Mouse (Mus musculus) limb, embryonic 10.5 days (tissue): ENCODE results near the gene 6030468B19Rik. TPM values are rescaled to one million over a fixed set of nuclear protein-coding genes. Genes with fewer than 3 reads are reported as not detected.

Source experiments
- DNase-seq: peaks from one replicate; pipeline ENCODE4 v3.0.0-alpha.2; 2017; ENCODE audit warnings: low spot score
- H3K27ac ChIP-seq: fragments of 300-500 bp; sonication (generic); 2 replicates; pipeline ENCODE4 v1.5.1; 2016; ENCODE audit warnings: mild to moderate bottlenecking
- H3K27me3 ChIP-seq: fragments of 300-500 bp; sonication (generic); 2 replicates; pipeline ENCODE4 v1.6.1; 2016; ENCODE audit warnings: low read depth, mild to moderate bottlenecking; ENCODE audit not compliant: poor library complexity, severe bottlenecking
- H3K36me3 ChIP-seq: fragments of 300-500 bp; sonication (generic); 2 replicates; pipeline ENCODE4 v1.6.1; 2016; ENCODE audit warnings: mild to moderate bottlenecking, moderate library complexity
- H3K4me1 ChIP-seq: fragments of 300-500 bp; sonication (generic); 2 replicates; pipeline ENCODE4 v1.6.1; 2016
- H3K4me3 ChIP-seq: fragments of 300-500 bp; sonication (generic); 2 replicates; pipeline ENCODE4 v1.5.1; 2016; ENCODE audit warnings: mild to moderate bottlenecking, moderate library complexity
- H3K9me3 ChIP-seq: fragments of 300-500 bp; sonication (generic); replicated peaks from 2 replicates; pipeline ENCODE4 v1.6.1; 2016; ENCODE audit warnings: mild to moderate bottlenecking
- WGBS: fragments of 180-500 bp; shearing (Covaris S2); methylation state at CpG from one replicate; pipeline ENCODE4 v1.1.7; 2016; 5-methylcytosine and 5-hydroxymethylcytosine counted together
- polyA plus RNA-seq: library from polyadenylated mRNA; unstranded; fragments of >200 nt; fragmentation: Nextera tagmentation; extraction: Ambion mirVana; gene quantifications from 2 replicates; pipeline ENCODE4 v1.2.1, GENCODE M21; 2016

6030468B19Rik gene
- polyA plus RNA-seq, 1 experiment from 2014 or later: 1.6 TPM

DNA sequence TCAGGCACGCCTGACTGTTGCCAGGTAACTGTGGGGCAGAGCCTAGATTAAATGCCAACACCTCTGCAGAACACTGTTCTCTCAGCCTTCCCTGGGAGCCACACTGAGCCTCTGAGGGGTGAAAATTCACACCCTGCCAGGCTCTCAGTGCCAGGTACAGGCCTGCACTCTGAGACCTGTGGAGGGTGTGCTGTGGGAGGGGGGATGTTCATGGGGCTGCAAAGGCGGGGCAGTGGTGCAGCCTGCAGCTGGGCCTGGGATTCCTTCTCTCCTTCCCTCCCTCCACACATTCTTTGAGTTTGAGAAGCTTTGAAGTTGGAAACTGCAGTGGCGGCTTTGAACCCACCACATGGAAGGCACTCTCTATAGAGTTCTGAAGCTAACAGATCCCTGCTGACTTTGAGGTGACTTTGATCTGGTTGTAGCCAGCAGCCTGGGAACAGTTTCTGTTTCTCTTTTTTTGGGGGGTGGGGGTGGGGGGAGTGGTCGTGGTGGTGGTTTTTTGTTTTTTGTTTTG is 3.4 kb upstream of the 6030468B19Rik start:
- H3K9me3 ChIP-seq: no peaks in the 10 kb centered on the region
- H3K27me3 ChIP-seq: peaks cover 35% of the 10 kb centered on the region
- peaks cover 56% of the 10 kb centered on the region for H3K4me1 ChIP-seq
- WGBS: 35% methylated on average over 4 of the region's 4 CpGs
- DNase-seq: no peak
- H3K4me3 ChIP-seq: no peak overlapping the region
- H3K27ac ChIP-seq: peak overlapping the region; percentile 46; the same call in 1 of the 2 replicates
- H3K36me3 ChIP-seq: no peaks in the 10 kb centered on the region

- DNase-seq: no peak
- 32% methylated on average over 5 of the region's 5 CpGs for WGBS
- H3K27ac ChIP-seq: 0 out of 2 replicates have a peak overlapping the region, but pooled peaks have one; percentile 3
These were observed 506 bp upstream of the 6030468B19Rik start for GRCm38 (mm10) chr11:117796954-117797353.

DNA sequence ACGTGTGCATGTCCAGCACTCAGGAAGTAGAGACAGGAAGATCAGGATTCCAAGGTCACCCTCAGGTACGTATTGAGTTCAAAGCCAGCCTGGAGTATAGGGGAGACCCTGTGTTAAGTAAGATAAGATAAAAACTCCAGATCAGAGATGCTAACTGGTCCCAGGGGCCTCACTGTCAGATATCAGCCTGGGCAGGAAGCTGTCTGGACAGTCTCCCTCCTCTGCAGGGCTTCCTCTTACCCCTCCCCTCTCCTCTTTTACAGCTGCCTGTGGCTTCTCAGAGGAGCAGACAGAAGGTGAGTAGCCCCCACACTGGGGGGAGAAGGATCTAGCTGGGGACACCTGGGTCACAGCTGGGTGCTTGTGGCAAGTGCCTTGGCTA is 691 bp downstream of the 6030468B19Rik start:
- no peak overlapping the region for H3K27ac ChIP-seq
- peaks cover 6% of the 10 kb centered on the region for H3K27me3 ChIP-seq
- H3K9me3 ChIP-seq: no peaks in the 10 kb centered on the region
- WGBS: 40% methylated on average over 2 of the region's 2 CpGs
- DNase-seq: no peak
- peaks cover 41% of the 10 kb centered on the region for H3K4me1 ChIP-seq
- H3K36me3 ChIP-seq: no peaks in the 10 kb centered on the region
- H3K4me3 ChIP-seq: no peak overlapping the region

More at GRCm38 (mm10) chr11:117796954-117797353, 506 bp upstream of the 6030468B19Rik start:
- H3K9me3 ChIP-seq: no peaks in the 10 kb centered on the region
- peaks cover 11% of the 10 kb centered on the region for H3K27me3 ChIP-seq
- no peak overlapping the region for H3K4me3 ChIP-seq
- peaks cover 46% of the 10 kb centered on the region for H3K4me1 ChIP-seq
- H3K36me3 ChIP-seq: no peaks in the 10 kb centered on the region

DNA sequence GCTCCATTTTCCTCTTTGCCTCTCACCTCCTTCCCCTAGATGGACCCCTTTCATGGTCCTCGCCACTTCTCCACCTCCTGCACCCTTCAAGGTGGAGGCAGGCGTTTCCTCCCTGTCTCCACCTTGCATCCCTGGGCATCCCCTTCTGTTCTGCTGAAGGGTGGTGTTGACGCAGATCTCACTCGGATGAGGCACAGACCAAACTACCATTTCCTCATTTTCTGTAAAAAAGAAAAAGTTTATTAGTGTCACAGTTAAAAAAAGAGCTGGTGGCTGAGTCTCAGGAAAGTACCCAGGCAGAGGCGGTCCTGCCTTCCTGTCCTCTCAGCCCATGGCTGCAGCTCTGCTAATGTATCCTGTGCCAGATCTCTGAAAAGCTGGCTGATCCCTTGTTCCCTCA is 1.7 kb downstream of the 6030468B19Rik start:
- Histone ChIP-seq H3K4me3 (no peak overlapping the region), H3K27me3 (peaks cover 5% of the 10 kb centered on the region; the same call in 1 of the 2 replicates), H3K4me1 (peaks cover 39% of the 10 kb centered on the region), H3K27ac (peak overlapping the region; percentile 53; the same call in 1 of the 2 replicates), H3K9me3 (no peaks in the 10 kb centered on the region), H3K36me3 (no peaks in the 10 kb centered on the region)
- WGBS: 62% methylated on average over 5 of the region's 5 CpGs
- DNase-seq: no peak

- peaks cover 5% of the 10 kb centered on the region; the same call in 1 of the 2 replicates for H3K27me3 ChIP-seq
- H3K36me3 ChIP-seq: no peaks in the 10 kb centered on the region
- WGBS: 88% methylated on average over 7 of the region's 7 CpGs
- H3K4me3 ChIP-seq: no peak overlapping the region
- no peak for DNase-seq
- no peaks in the 10 kb centered on the region for H3K9me3 ChIP-seq
- no peak overlapping the region for H3K27ac ChIP-seq
- H3K4me1 ChIP-seq: peaks cover 33% of the 10 kb centered on the region
These were observed 2.6 kb downstream of the 6030468B19Rik start for GRCm38 (mm10) chr11:117800038-117800437.

DNA sequence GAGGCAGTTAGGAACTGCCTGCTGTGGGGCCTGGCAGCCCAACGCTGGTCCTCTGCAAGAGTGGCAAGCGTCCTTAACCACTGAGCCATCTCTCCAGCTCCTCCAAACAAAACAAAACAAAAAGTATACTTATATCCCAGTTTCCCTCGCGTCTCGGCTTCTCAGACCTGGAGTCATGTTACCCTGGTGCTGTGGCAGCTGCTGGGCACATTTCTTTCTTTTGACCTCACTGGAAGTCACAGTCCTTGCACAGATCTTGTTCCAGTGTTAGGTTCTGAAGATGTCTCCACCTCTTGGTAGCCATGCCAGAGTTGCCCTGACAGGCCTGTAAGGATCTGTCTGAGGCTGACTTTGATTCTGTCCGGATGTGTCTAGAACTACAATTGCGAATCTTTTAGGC is 4.2 kb downstream of the 6030468B19Rik start:
- WGBS: 76% methylated on average over 7 of the region's 7 CpGs
- H3K36me3 ChIP-seq: no peaks in the 10 kb centered on the region
- H3K4me3 ChIP-seq: no peak overlapping the region
- no peak for DNase-seq
- H3K27me3 ChIP-seq: peaks cover 5% of the 10 kb centered on the region; the same call in 1 of the 2 replicates
- H3K4me1 ChIP-seq: peaks cover 33% of the 10 kb centered on the region
- no peaks in the 10 kb centered on the region for H3K9me3 ChIP-seq
- 0 out of 2 replicates have a peak overlapping the region, but pooled peaks have one; percentile 5 for H3K27ac ChIP-seq

GRCm38 (mm10) chr11:117803166-117803688 is 5.8 kb downstream of the 6030468B19Rik start:
- no peak for DNase-seq
- H3K4me1 ChIP-seq: peaks cover 19% of the 10 kb centered on the region
- 0 out of 2 replicates have a peak overlapping the region, but pooled peaks have one; percentile 25 for H3K27ac ChIP-seq
- H3K27me3 ChIP-seq: no peaks in the 10 kb centered on the region
- H3K36me3 ChIP-seq: no peaks in the 10 kb centered on the region
- H3K4me3 ChIP-seq: no peak overlapping the region
- WGBS: 94% methylated on average over 3 of the region's 3 CpGs
- H3K9me3 ChIP-seq: no peaks in the 10 kb centered on the region

GRCm38 (mm10) chr11:117806781-117807180 is 9.3 kb downstream of the 6030468B19Rik start:
- Histone ChIP-seq H3K4me1 (peaks cover 33% of the 10 kb centered on the region), H3K4me3 (no peak overlapping the region), H3K27me3 (no peaks in the 10 kb centered on the region), H3K36me3 (peaks cover 6% of the 10 kb centered on the region; the same call in 1 of the 2 replicates), H3K9me3 (no peaks in the 10 kb centered on the region), H3K27ac (no peak overlapping the region)
- DNase-seq: no peak
- WGBS: 95% methylated on average over 6 of the region's 6 CpGs

DNA sequence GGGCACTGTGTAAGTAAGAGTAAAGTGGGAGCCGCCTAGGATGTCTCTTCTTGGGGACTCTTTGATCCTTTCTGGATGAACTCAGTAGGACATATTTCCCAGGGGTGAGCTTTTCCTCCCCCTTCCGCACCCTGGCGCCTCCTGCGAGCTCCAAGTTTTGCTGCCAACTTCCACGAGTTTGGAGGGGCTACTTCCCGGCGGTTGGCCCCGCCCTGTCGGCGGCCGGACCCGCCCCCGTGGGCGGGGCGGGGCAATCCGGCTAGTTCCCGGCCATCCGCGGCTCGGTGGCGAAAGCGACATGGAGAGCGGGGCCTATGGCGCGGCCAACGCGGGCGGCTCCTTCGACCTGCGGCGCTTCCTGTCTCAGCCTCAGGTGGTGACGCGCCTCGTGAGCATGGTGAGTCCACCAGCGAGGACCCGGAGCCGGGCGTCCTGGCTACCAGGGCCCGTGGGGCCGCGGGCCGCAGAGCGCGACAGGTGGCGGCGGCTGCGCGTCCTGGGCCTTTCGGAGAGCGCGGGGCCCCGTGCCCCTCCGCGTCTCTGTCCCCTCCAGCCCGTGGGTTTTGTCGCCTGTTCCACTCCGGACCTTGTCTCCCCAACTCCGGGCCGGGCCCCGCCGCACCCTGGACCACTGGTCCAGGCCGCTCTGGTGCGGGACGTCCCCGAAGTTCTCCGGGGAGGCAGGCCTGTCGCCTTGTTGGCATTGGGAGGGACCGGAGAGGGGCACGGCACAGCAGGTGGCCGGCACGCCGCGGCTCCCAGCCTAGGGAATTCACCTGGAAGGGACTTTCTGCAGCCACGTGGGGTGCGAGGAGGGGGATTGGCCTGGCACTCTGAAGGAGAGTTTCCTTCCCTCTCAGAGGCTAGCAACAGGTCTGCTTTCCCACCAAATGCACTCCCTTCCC is 12.2 kb downstream of the 6030468B19Rik start, which contains the start of the genes Gm20708 and Syngr2:
TSS of gene Gm20708 (plus strand) at position 262 of the 905 bp plus-strand sequence.
TSS of gene Syngr2 (plus strand) at position 262 of the 905 bp plus-strand sequence.
- Histone ChIP-seq H3K4me3 (peak within 1 kb of the TSS; percentile 72), H3K9me3 (no peaks in the 10 kb centered on the region), H3K4me1 (peaks cover 27% of the 10 kb centered on the region), H3K27ac (peak within 1 kb of the TSS; percentile 75), H3K27me3 (no peaks in the 10 kb centered on the region), H3K36me3 (peaks cover 35% of the 10 kb centered on the region)
- DNase-seq: peak; percentile 88
- under 1% methylated on average over 75 of the region's 75 CpGs for WGBS

DNA sequence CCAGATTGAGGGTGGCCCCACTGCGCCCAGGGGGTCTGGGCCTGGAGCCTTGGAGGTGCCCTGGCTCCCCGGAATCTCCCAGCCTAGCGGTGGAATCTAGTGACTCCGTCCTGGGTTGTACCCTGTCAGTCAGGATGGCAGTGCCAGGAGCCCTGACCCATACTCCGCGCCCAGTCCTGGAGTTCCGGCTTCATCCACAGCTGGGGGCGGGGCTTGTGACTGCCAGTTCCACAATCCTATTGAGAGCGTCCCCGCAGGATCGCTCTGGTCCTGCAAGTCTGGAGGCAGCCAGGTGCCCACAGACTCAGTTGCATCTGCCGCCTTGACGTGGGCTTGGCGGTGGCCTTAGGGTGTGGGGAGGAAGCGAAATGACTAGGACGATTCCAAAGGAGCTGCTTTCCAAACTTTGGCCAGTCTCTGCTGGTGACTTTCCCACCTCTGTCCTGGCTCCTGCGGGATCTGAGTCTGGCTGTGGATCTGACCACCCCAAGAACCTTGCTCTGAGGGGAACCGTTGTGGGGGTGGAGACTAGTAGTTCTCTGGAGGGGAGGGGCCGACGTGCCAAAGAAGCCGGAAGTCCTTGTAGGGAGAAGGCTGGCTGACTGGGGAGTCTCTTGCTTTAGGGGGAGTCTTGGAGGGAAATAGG is 13.1 kb downstream of the 6030468B19Rik start:
- Histone ChIP-seq H3K36me3 (peaks cover 44% of the 10 kb centered on the region), H3K27ac (peak overlapping the region; percentile 75), H3K9me3 (no peaks in the 10 kb centered on the region), H3K4me1 (peaks cover 27% of the 10 kb centered on the region), H3K4me3 (peak overlapping the region; percentile 72), H3K27me3 (no peaks in the 10 kb centered on the region)
- under 1% methylated on average over 21 of the region's 21 CpGs for WGBS
- DNase-seq: peak; percentile 84

- Histone ChIP-seq H3K4me3 (no peak overlapping the region), H3K4me1 (peaks cover 27% of the 10 kb centered on the region), H3K9me3 (no peaks in the 10 kb centered on the region), H3K36me3 (peaks cover 77% of the 10 kb centered on the region), H3K27ac (no peak overlapping the region), H3K27me3 (no peaks in the 10 kb centered on the region)
- no peak for DNase-seq
- 83% methylated on average over 5 of the region's 5 CpGs for WGBS
These were observed 16.4 kb downstream of the 6030468B19Rik start for GRCm38 (mm10) chr11:117813867-117814266.

DNA sequence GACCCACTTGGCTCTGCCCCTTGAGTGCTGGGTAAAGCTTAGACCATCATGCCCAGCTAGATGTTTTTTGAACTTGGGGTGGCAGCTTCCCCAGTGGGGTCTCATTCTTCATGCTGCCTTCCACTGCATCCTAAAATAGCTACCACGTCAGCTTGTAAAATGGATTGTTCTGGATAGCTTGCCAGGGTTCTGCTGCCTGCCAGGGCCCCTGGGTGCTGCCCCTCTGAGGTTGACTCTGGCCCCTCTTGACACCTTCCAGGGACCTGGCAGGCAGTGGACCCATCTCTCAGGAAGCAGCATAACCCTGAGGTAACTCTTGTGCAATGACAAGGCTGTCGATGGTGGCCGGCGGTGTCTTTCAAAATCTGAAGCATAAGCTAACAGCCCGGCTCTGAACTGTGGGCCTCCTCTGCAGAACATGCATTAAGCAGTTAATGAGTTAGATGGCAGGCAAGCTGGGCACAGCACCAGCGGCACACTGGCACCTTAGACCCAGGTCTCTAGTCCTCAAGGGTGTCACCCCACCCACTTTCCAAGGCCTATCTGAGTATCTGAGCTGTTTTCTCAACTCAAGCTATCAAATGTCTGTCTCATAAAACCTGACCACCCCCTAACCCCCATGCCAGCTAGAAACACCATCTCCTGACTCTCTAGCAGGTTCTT is 17.4 kb downstream of the 6030468B19Rik start:
- DNase-seq: no peak
- no peaks in the 10 kb centered on the region for H3K9me3 ChIP-seq
- no peak overlapping the region for H3K27ac ChIP-seq
- no peak overlapping the region for H3K4me3 ChIP-seq
- peaks cover 87% of the 10 kb centered on the region for H3K36me3 ChIP-seq
- H3K4me1 ChIP-seq: peaks cover 26% of the 10 kb centered on the region
- H3K27me3 ChIP-seq: no peaks in the 10 kb centered on the region
- 94% methylated on average over 6 of the region's 6 CpGs for WGBS
